Mouse (Mus musculus) small intestine, adult 2 months (tissue): ENCODE data around the gene Pxk. TPM values are rescaled to one million over a fixed set of nuclear protein-coding genes. Genes with fewer than 3 reads are reported as not detected.

Experiments
- H3K27ac ChIP-seq: fragments of 200-500 bp; 2 replicates; pipeline ENCODE4 v1.5.1; 2012; ENCODE audit warnings: low read depth, low read length, control low read depth, inconsistent platforms; ENCODE audit not compliant: insufficient read depth
- H3K27me3 ChIP-seq: fragments of 200-500 bp; 2 replicates; pipeline ENCODE4 v1.6.1; 2012; ENCODE audit warnings: mild to moderate bottlenecking, moderate library complexity, low read length, inconsistent platforms; ENCODE audit not compliant: control insufficient read depth, insufficient read depth
- H3K36me3 ChIP-seq: fragments of 200-500 bp; 2 replicates; pipeline ENCODE4 v1.6.1; 2012; ENCODE audit warnings: mild to moderate bottlenecking, low read length, control low read depth, inconsistent platforms; ENCODE audit not compliant: control insufficient read depth, insufficient read depth
- H3K4me1 ChIP-seq: fragments of 200-500 bp; 2 replicates; pipeline ENCODE4 v1.6.1; 2012; ENCODE audit warnings: low read length, inconsistent platforms, mixed read lengths; ENCODE audit not compliant: control insufficient read depth, insufficient read depth, insufficient read length
- H3K4me3 ChIP-seq: fragments of 200-500 bp; 2 replicates; pipeline ENCODE4 v1.5.1; 2012; ENCODE audit warnings: low read depth, mild to moderate bottlenecking, control low read depth, inconsistent platforms, low read length, moderate library complexity
- CTCF ChIP-seq: fragments of 200-500 bp; IDR thresholded peaks from 2 replicates; pipeline ENCODE4 v1.5.1; 2012; ENCODE audit warnings: low read depth, mild to moderate bottlenecking, control low read depth, inconsistent platforms, low read length, moderate library complexity, mixed read lengths; ENCODE audit not compliant: insufficient replicate concordance, insufficient read length; ENCODE audit errors: extremely low read depth
- POLR2A ChIP-seq: fragments of 200-500 bp; IDR thresholded peaks from 2 replicates; pipeline ENCODE4 v1.6.1; 2012; ENCODE audit warnings: low read depth, mild to moderate bottlenecking, control low read depth, inconsistent platforms, low read length, moderate library complexity
- WGBS: fragments of 180-500 bp; shearing (Covaris S2); methylation state at CpG from one replicate; pipeline ENCODE4 v1.1.7; 2018; 5-methylcytosine and 5-hydroxymethylcytosine counted together
- polyA plus RNA-seq: library from polyadenylated mRNA; depleted of rRNA; stranded (reverse); fragments of >200 nt; gene quantifications from 2 replicates; pipeline ENCODE4 v1.2.3, GENCODE M21; 2012; rRNA removed

Pxk gene
- polyA plus RNA-seq, 1 experiment, result 40.6 TPM

DNA sequence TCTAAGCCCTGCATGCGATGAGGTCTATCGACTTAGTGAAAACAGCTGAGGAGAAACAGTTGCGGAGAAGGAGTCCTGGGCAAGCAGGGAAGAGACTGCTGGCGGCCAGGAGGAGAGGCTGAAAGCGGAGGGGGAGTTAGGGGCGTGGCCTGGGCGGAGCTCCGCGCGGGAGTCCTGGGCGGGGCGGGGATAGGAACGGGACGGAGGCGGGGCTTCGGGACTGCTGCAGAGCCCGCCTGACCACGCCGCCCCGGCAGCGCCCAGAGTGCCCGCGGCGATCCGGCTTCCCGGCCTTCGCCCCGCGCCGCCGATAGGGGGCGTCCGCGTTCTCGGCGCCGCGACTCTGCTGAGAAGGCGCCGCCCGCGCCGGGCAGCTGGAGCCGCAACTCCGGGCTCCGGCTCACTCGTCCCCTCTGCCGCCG, 115.8 kb downstream of the Pxk start, which contains the start of gene Kctd6:
Kctd6 (plus strand) TSS at position 338 of the 422 bp plus-strand sequence.
- H3K36me3 ChIP-seq, result no peaks in the 10 kb centered on the region
- peak within 1 kb of the TSS; percentile 35 for H3K27ac ChIP-seq
- peak within 1 kb of the TSS; percentile 71 for H3K4me3 ChIP-seq
- 0 out of 2 replicates have a peak, but pooled peaks have one; percentile 21 for TF ChIP-seq POLR2A
- TF ChIP-seq CTCF, result peak; percentile 55
- H3K4me1 ChIP-seq, result peaks cover 10% of the 10 kb centered on the region; the same call in 1 of the 2 replicates
- WGBS, result under 1% methylated on average over 48 of the region's 49 CpGs
- no peaks in the 10 kb centered on the region for H3K27me3 ChIP-seq

Other genes starting within 250 kb of the Pxk start
- not detected in 2 replicates for gene Gm45521, start 140.9 kb upstream of the Pxk start, polyA plus RNA-seq
- gene Dnase1l3, start 103.6 kb upstream of the Pxk start, polyA plus RNA-seq, result 6.5 and 14.2 TPM in 2 replicates
- 32.9 and 59.1 TPM in 2 replicates for gene Abhd6, start 95.3 kb upstream of the Pxk start, polyA plus RNA-seq
- gene Rpp14, start 17.8 kb upstream of the Pxk start, polyA plus RNA-seq, result 1.3 and 1.4 TPM in 2 replicates
- 15.7 and 19.8 TPM in 2 replicates for gene Pdhb, start 74.8 kb downstream of the Pxk start, polyA plus RNA-seq
- gene Kctd6, start 115.9 kb downstream of the Pxk start, polyA plus RNA-seq, result 3.9 and 5.7 TPM in 2 replicates
- 4.0 and 7.1 TPM in 2 replicates for gene Acox2, start 161.1 kb downstream of the Pxk start, polyA plus RNA-seq
- gene Fam107a, start 219.8 kb downstream of the Pxk start, polyA plus RNA-seq, result 0.16 and 0.25 TPM in 2 replicates